Mouse (Mus musculus): ENCODE results near the gene Neurl4.

Gene Neurl4

DNA sequence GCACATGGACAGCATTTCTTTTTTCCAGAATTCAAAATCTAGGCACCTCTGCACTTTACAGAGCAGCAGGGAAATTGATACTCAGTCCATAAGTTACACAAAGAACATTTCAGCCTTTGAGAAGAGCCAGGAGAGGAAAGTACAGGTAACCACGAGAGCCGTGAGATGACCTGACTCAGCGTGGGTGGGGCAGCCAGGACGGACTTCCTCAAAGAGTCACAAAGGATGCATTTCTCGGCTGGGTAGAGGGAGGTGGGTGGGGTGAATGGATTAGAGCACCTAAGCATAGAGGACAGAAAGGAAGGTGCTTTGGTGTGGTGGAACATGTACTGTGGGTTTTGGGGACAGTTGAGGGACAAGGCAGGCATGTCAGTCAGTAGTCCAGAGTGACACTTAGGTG is 61.0 kb downstream of the Neurl4 start:
- no peak for DNase-seq
